Mouse (Mus musculus) E14TG2a.4 (cell line): ENCODE data around the gene Tnni3k.

Experiments
- CTCF ChIP-seq: conservative IDR thresholded peaks from 2 replicates; pipeline ENCODE4 v1.5.1; 2014; ENCODE audit warnings: low read length
- NANOG ChIP-seq: IDR thresholded peaks from 2 replicates; pipeline ENCODE4 v1.6.1; 2014; ENCODE audit warnings: borderline replicate concordance, low read length, mixed read lengths
- POU5F1 ChIP-seq: IDR thresholded peaks from 2 replicates; pipeline ENCODE4 v1.6.1; 2014; ENCODE audit warnings: low read length, borderline replicate concordance

GRCm38 (mm10) chr3:154885048-154885447 lies 170.2 kb downstream of the Tnni3k start:
- TF ChIP-seq CTCF (no peak), POU5F1 (no peak), NANOG (no peak)
